ENCODE assay signal across 8 mouse cellular contexts in the genomic region with DNA sequence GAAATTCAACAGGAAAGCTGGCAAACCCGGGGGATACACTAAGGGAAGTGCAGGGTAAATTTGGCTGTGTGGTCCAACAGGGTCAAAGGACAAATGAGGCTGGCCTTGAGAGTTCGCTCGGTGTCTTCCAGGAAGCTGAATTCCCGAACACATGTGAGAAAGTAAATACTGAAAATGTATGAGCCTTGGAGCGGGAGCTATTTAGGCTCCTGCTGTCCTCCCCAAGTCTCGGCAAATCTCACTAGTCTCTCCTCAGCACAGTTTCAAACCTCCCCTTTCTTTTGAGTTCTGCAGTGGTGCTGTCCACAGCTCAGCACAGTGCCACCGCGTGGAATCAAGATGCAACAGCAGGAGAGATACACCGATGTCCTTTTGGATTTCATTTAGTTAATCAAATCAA. TPM values are rescaled to one million over a fixed set of nuclear protein-coding genes. Genes with fewer than 3 reads are reported as not detected.
DNase-seq lines count a peak whose midpoint lies in the region; ATAC-seq and TF ChIP-seq lines count a peak whose summit lies in the region.

No protein-coding gene starts in this region.

- TF ChIP-seq EP300 in stomach, postnatal 0 days (optimal IDR thresholded peaks at IDR 0.05), result no peak

- no peaks in the 10 kb centered on the region for H3K79me2 ChIP-seq in liver, adult 2 months (ENCODE audit: control insufficient read depth, insufficient read depth, low read length)

- peak; percentile 82 for ATAC-seq in forebrain, postnatal 0 days
- peak; percentile 86 for ATAC-seq in intestine, embryonic 14.5 days (replicated peaks; ENCODE audit: low FRiP score, low TSS enrichment, low read depth)
- peak; percentile 86 for ATAC-seq in midbrain, postnatal 0 days (ENCODE audit: low FRiP score)
- ATAC-seq in stomach, postnatal 0 days (ENCODE audit: low FRiP score, low TSS enrichment), result peak; percentile 69; the same call in 1 of the 2 replicates

- no peak overlapping the region for H3K27ac ChIP-seq in left cerebral cortex, adult 2 months
- no peak overlapping the region for H3K27ac ChIP-seq in forebrain, postnatal 0 days (ENCODE audit: low read depth, low read length)
- no peak overlapping the region for H3K27ac ChIP-seq in intestine, embryonic 14.5 days (ENCODE audit: low read depth)
- H3K27ac ChIP-seq in liver, adult 2 months (replicated peaks; ENCODE audit: insufficient read depth, low read depth, low read length), result no peak overlapping the region
- no peak overlapping the region for H3K27ac ChIP-seq in midbrain, postnatal 0 days (ENCODE audit: low read depth, low read length)
- no peak overlapping the region for H3K27ac ChIP-seq in stomach, postnatal 0 days (replicated peaks)

- no peak overlapping the region for H3K9ac ChIP-seq in forebrain, postnatal 0 days
- no peak overlapping the region for H3K9ac ChIP-seq in intestine, embryonic 14.5 days (ENCODE audit: low read length)
- H3K9ac ChIP-seq in liver, adult 2 months (ENCODE audit: low read depth, low read length), result no peak overlapping the region
- H3K9ac ChIP-seq in midbrain, postnatal 0 days (replicated peaks; ENCODE audit: low read length, poor library complexity, severe bottlenecking), result no peak overlapping the region
- no peak overlapping the region for H3K9ac ChIP-seq in stomach, postnatal 0 days (ENCODE audit: low read length)

- H3K4me1 ChIP-seq in forebrain, postnatal 0 days (ENCODE audit: insufficient read depth), result no peaks in the 10 kb centered on the region
- H3K4me1 ChIP-seq in intestine, embryonic 14.5 days (replicated peaks; ENCODE audit: control insufficient read depth, insufficient read depth, low read length), result 0 out of 2 replicates have a peak, but pooled peaks cover 6% of the 10 kb centered on the region
- no peaks in the 10 kb centered on the region for H3K4me1 ChIP-seq in liver, adult 2 months (ENCODE audit: control insufficient read depth, insufficient read depth, low read length)
- H3K4me1 ChIP-seq in midbrain, postnatal 0 days (ENCODE audit: insufficient read depth, low read length), result no peaks in the 10 kb centered on the region
- H3K4me1 ChIP-seq in stomach, postnatal 0 days (replicated peaks; ENCODE audit: control insufficient read depth, insufficient read depth), result 0 out of 2 replicates have a peak, but pooled peaks cover 2% of the 10 kb centered on the region

- TF ChIP-seq POLR2A in liver, adult 2 months (IDR thresholded peaks at IDR 0.05; ENCODE audit: extremely low read depth, insufficient read depth, low read length), result no peak

- no peaks in the 10 kb centered on the region for H3K36me3 ChIP-seq in forebrain, postnatal 0 days (ENCODE audit: insufficient read depth)
- no peaks in the 10 kb centered on the region for H3K36me3 ChIP-seq in intestine, embryonic 14.5 days (ENCODE audit: control insufficient read depth, insufficient read depth, low read length)
- H3K36me3 ChIP-seq in liver, adult 2 months (ENCODE audit: control insufficient read depth, insufficient read depth, low read length), result no peaks in the 10 kb centered on the region
- no peaks in the 10 kb centered on the region for H3K36me3 ChIP-seq in midbrain, postnatal 0 days (ENCODE audit: insufficient read depth, low read length)
- H3K36me3 ChIP-seq in stomach, postnatal 0 days (ENCODE audit: control insufficient read depth, insufficient read depth, low read length), result no peaks in the 10 kb centered on the region

- peak; percentile 79 for TF ChIP-seq CTCF in left cerebral cortex, adult 2 months (IDR thresholded peaks at IDR 0.05)
- peak; percentile 90 for TF ChIP-seq CTCF in forebrain, postnatal 0 days (IDR thresholded peaks at IDR 0.05; ENCODE audit: low read depth)
- peak; percentile 85 for TF ChIP-seq CTCF in liver, adult 2 months (IDR thresholded peaks at IDR 0.05; ENCODE audit: low read depth, low read length)
- peak; percentile 91 for TF ChIP-seq CTCF in midbrain, postnatal 0 days (IDR thresholded peaks at IDR 0.05)
- peak; percentile 89 for TF ChIP-seq CTCF in stomach, postnatal 0 days (IDR thresholded peaks at IDR 0.05; ENCODE audit: low read depth)

- WGBS in forebrain, postnatal 0 days, result 6% methylated on average over 9 of the region's 9 CpGs
- 7% methylated on average over 9 of the region's 9 CpGs for WGBS in intestine, embryonic 14.5 days
- WGBS in liver, adult 2 months, result 7% methylated on average over 9 of the region's 9 CpGs
- WGBS in midbrain, postnatal 0 days, result 8% methylated on average over 9 of the region's 9 CpGs
- WGBS in stomach, postnatal 0 days, result 8% methylated on average over 9 of the region's 9 CpGs

- H3K4me2 ChIP-seq in forebrain, postnatal 0 days (ENCODE audit: low read depth), result peak overlapping the region; percentile 30; the same call in 1 of the 2 replicates
- H3K4me2 ChIP-seq in intestine, embryonic 14.5 days (ENCODE audit: low read length), result peak overlapping the region; percentile 40
- H3K4me2 ChIP-seq in midbrain, postnatal 0 days (ENCODE audit: low read depth, low read length, poor library complexity, severe bottlenecking), result peak overlapping the region; percentile 31
- H3K4me2 ChIP-seq in stomach, postnatal 0 days (replicated peaks; ENCODE audit: low read depth), result peak overlapping the region; percentile 45; the same call in 1 of the 2 replicates

- intact Hi-C loops in left cerebral cortex, adult 2 months (cut with DNase I), result loop anchor here (2.0 to 5.0 kb wide), 2 partner anchors 1635 to 1658 kb away; no protein-coding TSS in a partner anchor

- no peaks in the 10 kb centered on the region for H3K9me3 ChIP-seq in forebrain, postnatal 0 days (ENCODE audit: low read length)
- no peaks in the 10 kb centered on the region for H3K9me3 ChIP-seq in intestine, embryonic 14.5 days (ENCODE audit: control insufficient read depth, low read length)
- H3K9me3 ChIP-seq in midbrain, postnatal 0 days (ENCODE audit: low read length), result no peaks in the 10 kb centered on the region
- H3K9me3 ChIP-seq in stomach, postnatal 0 days (ENCODE audit: control insufficient read depth, low read length), result no peaks in the 10 kb centered on the region

- H3K4me3 ChIP-seq in left cerebral cortex, adult 2 months, result no peak overlapping the region; the same call in 1 of the 2 replicates
- H3K4me3 ChIP-seq in forebrain, postnatal 0 days (ENCODE audit: low read depth, low read length), result no peak overlapping the region
- H3K4me3 ChIP-seq in intestine, embryonic 14.5 days (ENCODE audit: low read depth, low read length), result no peak overlapping the region
- H3K4me3 ChIP-seq in liver, adult 2 months (ENCODE audit: insufficient read depth, low read depth, low read length), result peak overlapping the region; percentile 9; the same call in 1 of the 2 replicates
- H3K4me3 ChIP-seq in midbrain, postnatal 0 days (ENCODE audit: low read depth, low read length), result no peak overlapping the region
- no peak overlapping the region for H3K4me3 ChIP-seq in stomach, postnatal 0 days (ENCODE audit: low read depth, low read length)

- DNase-seq in left cerebral cortex, adult 2 months (ENCODE audit: extremely low spot score in 1 of 2, low spot score in 2 of 2), result peak; percentile 47 to 51
- no peak for DNase-seq in left cerebral cortex, adult 11 months (ENCODE audit: low spot score)
- DNase-seq in c-Kit-positive CD71-negative TER-119-negative erythroid progenitor cells, embryonic 14.5 days (ENCODE audit: low read depth), result peak; percentile 23
- peak; percentile 80 for DNase-seq in forebrain, postnatal 0 days
- no peak for DNase-seq in intestine, embryonic 14.5 days (ENCODE audit: low spot score)
- DNase-seq in liver, adult 2 months (ENCODE audit: extremely low read depth, low read depth, low spot score), result peak; percentile 35
- DNase-seq in midbrain, postnatal 0 days (ENCODE audit: low spot score), result peak; percentile 77
- peak; percentile 34 for DNase-seq in stomach, postnatal 0 days (ENCODE audit: low spot score)

- H3K27me3 ChIP-seq in forebrain, postnatal 0 days (ENCODE audit: insufficient read depth, low read length), result peaks cover 23% of the 10 kb centered on the region
- no peaks in the 10 kb centered on the region for H3K27me3 ChIP-seq in intestine, embryonic 14.5 days (replicated peaks; ENCODE audit: control insufficient read depth, insufficient read depth, low read length)
- H3K27me3 ChIP-seq in liver, adult 2 months (ENCODE audit: control insufficient read depth, insufficient read depth, low read length), result no peaks in the 10 kb centered on the region
- no peaks in the 10 kb centered on the region for H3K27me3 ChIP-seq in midbrain, postnatal 0 days (ENCODE audit: insufficient read depth, low read length)
- no peaks in the 10 kb centered on the region for H3K27me3 ChIP-seq in stomach, postnatal 0 days (ENCODE audit: control insufficient read depth, insufficient read depth, low read length)

RNA-seq across cellular contexts. Expression of gene Spata6, which starts 32.8 kb away (rescaled TPM):
- total RNA-seq in left cerebral cortex, adult 2 months (2021), result 1 to 10 TPM; 4.5 to 5.1 TPM
- total RNA-seq in forebrain, postnatal 0 days (2014; rRNA removed), result 7.3 and 20.0 TPM in 2 replicates
- 8.0 and 12.9 TPM in 2 replicates for polyA plus RNA-seq in forebrain, postnatal 0 days (2015; fragmentation: Nextera tagmentation; extraction: Ambion mirVana)
- polyA plus RNA-seq in intestine, embryonic 14.5 days (2014; fragmentation: Nextera tagmentation; extraction: Ambion mirVana), result 19.4 and 22.8 TPM in 2 replicates
- total RNA-seq in liver, adult 2 months (2014; rRNA removed), result 2.5 and 3.6 TPM in 2 replicates
- 0.88 and 1.8 TPM in 2 replicates for polyA plus RNA-seq in liver, adult 2 months (2012; rRNA removed)
- 14.4 and 20.9 TPM in 2 replicates for total RNA-seq in midbrain, postnatal 0 days (2014; rRNA removed)
- polyA plus RNA-seq in midbrain, postnatal 0 days (2015; fragmentation: Nextera tagmentation; extraction: Ambion mirVana), result 14.5 and 15.2 TPM in 2 replicates
- 15.1 and 16.7 TPM in 2 replicates for polyA plus RNA-seq in stomach, postnatal 0 days (2015; fragmentation: Nextera tagmentation; extraction: Ambion mirVana)

Comparison
In these comparisons a context has a peak if more than half of its experiments do, and no peak if none do; other contexts are left out.
1. DNase-seq: peak in left cerebral cortex, adult 2 months (2 of 2), c-Kit-positive CD71-negative TER-119-negative erythroid progenitor cells, embryonic 14.5 days (single experiment), forebrain, postnatal 0 days (single experiment), liver, adult 2 months (single experiment), midbrain, postnatal 0 days (single experiment) and stomach, postnatal 0 days (single experiment); none in left cerebral cortex, adult 11 months (single experiment) and intestine, embryonic 14.5 days (single experiment).
2. Peak in every context shown above with its lines, with median percentiles within 50 percentile points of each other: CTCF ChIP-seq, ATAC-seq and H3K4me2 ChIP-seq.